Mouse (Mus musculus): ENCODE data around the gene Vav2. TPM values are rescaled to one million over a fixed set of nuclear protein-coding genes. Genes with fewer than 3 reads are reported as not detected.

Vav2 gene
- total RNA-seq, 1 experiment, result 17.4 TPM

DNA sequence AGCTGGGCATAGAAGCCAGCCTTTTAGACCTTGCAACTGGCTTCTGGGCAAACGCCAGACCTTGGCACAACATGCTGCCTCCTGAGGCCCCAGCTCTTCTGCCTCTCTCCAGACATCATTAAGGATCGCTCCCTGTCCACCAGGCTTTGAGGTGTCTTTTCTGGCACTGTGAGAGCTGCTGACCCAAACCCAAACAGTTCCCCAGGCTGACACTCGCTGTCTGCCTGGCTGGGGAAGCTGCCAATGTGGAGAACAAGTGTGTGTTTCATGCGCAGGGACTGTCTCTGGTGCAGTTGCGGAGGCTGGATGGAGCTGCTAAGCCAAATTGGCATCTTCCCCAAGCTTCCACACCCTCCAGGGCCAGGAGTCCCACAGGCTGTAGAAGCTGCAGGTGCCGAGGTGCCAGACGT is 203.8 kb downstream of the Vav2 start:
- H3K27ac ChIP-seq (ENCODE audit: insufficient read depth, low read depth, low read length, poor library complexity, severe bottlenecking), result no peak overlapping the region
- H3K4me1 ChIP-seq (ENCODE audit: control insufficient read depth in 2 of 2, insufficient read depth in 2 of 2, low read length in 2 of 2, poor library complexity in 1 of 2), result no peaks in the 10 kb centered on the region
- in situ Hi-C loops (cut with MboI; ENCODE audit: low sequenced_read_pairs in 2 of 2, unreplicated experiment in 2 of 2), result no loop called here
- no peak for DNase-seq (ENCODE audit: low read depth, low spot score)
- no peaks in the 10 kb centered on the region for H3K9me3 ChIP-seq (ENCODE audit: control insufficient read depth, insufficient read depth, low read depth, low read length)
- no peaks in the 10 kb centered on the region for H3K36me3 ChIP-seq (ENCODE audit: control insufficient read depth, insufficient read depth, low read length, poor library complexity, severe bottlenecking)
- no peak overlapping the region for H3K9ac ChIP-seq (ENCODE audit: insufficient read depth, low read depth, low read length, poor library complexity, severe bottlenecking)
- TF ChIP-seq CHD2 (IDR thresholded peaks at IDR 0.05; ENCODE audit: low read depth, low read length) (no peak), HCFC1 (IDR thresholded peaks at IDR 0.05; ENCODE audit: borderline replicate concordance, insufficient read depth, low read length) (no peak), ZNF384 (IDR thresholded peaks at IDR 0.05; ENCODE audit: low read depth, low read length) (no peak), ZC3H11A (IDR thresholded peaks at IDR 0.05; ENCODE audit: borderline replicate concordance, low read depth, low read length) (no peak), MAFK (IDR thresholded peaks at IDR 0.05; ENCODE audit: insufficient read depth, low read depth, low read length) (no peak)
- H3K4me3 ChIP-seq (ENCODE audit: insufficient read depth in 1 of 2, low read depth in 1 of 2, low read length in 2 of 2, poor library complexity in 1 of 2, severe bottlenecking in 1 of 2), result no peak overlapping the region

DNA sequence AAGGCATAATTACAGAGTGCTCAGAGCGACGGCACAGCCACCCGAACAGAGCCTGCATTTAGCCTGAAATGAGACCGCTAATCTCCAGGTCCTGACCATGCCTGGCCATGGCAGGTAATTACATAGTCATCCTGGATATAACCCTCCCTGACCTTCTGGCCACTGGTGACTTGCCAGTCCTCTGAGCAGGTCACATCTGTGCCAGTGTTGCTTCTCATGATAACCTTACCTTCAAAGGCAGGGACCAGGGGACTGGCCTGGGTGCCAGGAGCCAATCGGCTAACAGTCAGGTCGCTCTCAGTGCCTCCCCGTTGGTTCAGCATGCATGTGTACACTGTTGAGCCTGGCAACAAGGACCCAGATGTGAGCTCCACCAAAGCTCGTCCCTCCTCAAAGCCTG is 208.3 kb downstream of the Vav2 start:
- Histone ChIP-seq H3K27ac (ENCODE audit: insufficient read depth, low read depth, low read length, poor library complexity, severe bottlenecking) (no peak overlapping the region), H3K9me3 (ENCODE audit: control insufficient read depth, insufficient read depth, low read depth, low read length) (no peaks in the 10 kb centered on the region), H3K4me3 (ENCODE audit: insufficient read depth in 1 of 2, low read depth in 1 of 2, low read length in 2 of 2, poor library complexity in 1 of 2, severe bottlenecking in 1 of 2) (no peak overlapping the region), H3K9ac (ENCODE audit: insufficient read depth, low read depth, low read length, poor library complexity, severe bottlenecking) (no peak overlapping the region), H3K36me3 (ENCODE audit: control insufficient read depth, insufficient read depth, low read length, poor library complexity, severe bottlenecking) (no peaks in the 10 kb centered on the region), H3K4me1 (ENCODE audit: control insufficient read depth in 2 of 2, insufficient read depth in 2 of 2, low read length in 2 of 2, poor library complexity in 1 of 2) (no peaks in the 10 kb centered on the region)
- DNase-seq (ENCODE audit: low read depth, low spot score), result no peak
- TF ChIP-seq ZC3H11A (IDR thresholded peaks at IDR 0.05; ENCODE audit: borderline replicate concordance, low read depth, low read length) (no peak), ZNF384 (IDR thresholded peaks at IDR 0.05; ENCODE audit: low read depth, low read length) (no peak), CHD2 (IDR thresholded peaks at IDR 0.05; ENCODE audit: low read depth, low read length) (no peak), MAFK (IDR thresholded peaks at IDR 0.05; ENCODE audit: insufficient read depth, low read depth, low read length) (no peak), HCFC1 (IDR thresholded peaks at IDR 0.05; ENCODE audit: borderline replicate concordance, insufficient read depth, low read length) (no peak)
- in situ Hi-C loops (cut with MboI; ENCODE audit: low sequenced_read_pairs in 2 of 2, unreplicated experiment in 2 of 2), result no loop called here

DNA sequence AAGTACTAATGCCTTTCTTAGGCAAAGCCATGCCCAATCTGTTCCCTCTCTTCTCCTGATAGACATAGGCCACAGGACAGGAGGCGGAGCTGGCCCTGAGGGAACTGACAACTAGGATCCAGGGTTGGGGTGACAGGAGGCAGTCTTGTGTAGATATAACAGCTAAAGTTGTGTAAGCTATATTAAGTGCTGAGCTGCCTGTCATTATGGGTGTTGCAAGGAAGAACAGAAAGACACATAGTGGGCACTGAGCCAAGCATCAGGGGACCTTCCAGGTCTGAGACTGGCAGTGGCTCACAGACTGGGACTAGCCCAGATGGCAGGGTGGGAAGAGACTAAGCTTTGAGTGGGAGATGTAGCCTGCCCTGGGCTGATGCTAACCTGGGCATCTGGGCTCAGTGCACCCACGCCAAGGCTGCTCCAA is 208.7 kb downstream of the Vav2 start:
- in situ Hi-C loops (cut with MboI; ENCODE audit: low sequenced_read_pairs in 2 of 2, unreplicated experiment in 2 of 2), result no loop called here

DNA sequence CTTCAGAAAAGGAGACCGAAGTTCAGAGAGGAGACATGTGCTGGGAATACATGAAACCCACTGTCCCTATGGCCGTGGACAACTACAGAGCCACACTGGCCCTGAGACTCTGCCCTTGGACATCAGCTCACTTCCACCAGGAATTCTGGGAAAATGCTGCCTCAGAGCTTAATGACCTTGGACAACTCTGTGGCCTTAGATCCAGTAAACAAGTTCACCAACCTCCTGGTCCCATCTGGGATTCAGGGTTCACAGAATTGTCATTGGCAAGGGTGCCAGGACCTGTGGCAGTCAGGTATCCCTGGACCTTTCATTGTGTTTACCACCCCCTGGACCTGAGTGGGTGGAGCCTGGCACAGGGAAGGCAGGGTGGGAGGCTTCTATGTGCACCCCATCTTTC is 211.3 kb downstream of the Vav2 start:
- Histone ChIP-seq H3K4me1 (ENCODE audit: control insufficient read depth in 2 of 2, insufficient read depth in 2 of 2, low read length in 2 of 2, poor library complexity in 1 of 2) (no peaks in the 10 kb centered on the region), H3K36me3 (ENCODE audit: control insufficient read depth, insufficient read depth, low read length, poor library complexity, severe bottlenecking) (no peaks in the 10 kb centered on the region), H3K9me3 (ENCODE audit: control insufficient read depth, insufficient read depth, low read depth, low read length) (no peaks in the 10 kb centered on the region), H3K4me3 (ENCODE audit: insufficient read depth in 1 of 2, low read depth in 1 of 2, low read length in 2 of 2, poor library complexity in 1 of 2, severe bottlenecking in 1 of 2) (no peak overlapping the region), H3K9ac (ENCODE audit: insufficient read depth, low read depth, low read length, poor library complexity, severe bottlenecking) (no peak overlapping the region), H3K27ac (ENCODE audit: insufficient read depth, low read depth, low read length, poor library complexity, severe bottlenecking) (no peak overlapping the region)
- TF ChIP-seq ZNF384 (IDR thresholded peaks at IDR 0.05; ENCODE audit: low read depth, low read length) (no peak), CHD2 (IDR thresholded peaks at IDR 0.05; ENCODE audit: low read depth, low read length) (no peak), MAFK (IDR thresholded peaks at IDR 0.05; ENCODE audit: insufficient read depth, low read depth, low read length) (no peak), HCFC1 (IDR thresholded peaks at IDR 0.05; ENCODE audit: borderline replicate concordance, insufficient read depth, low read length) (no peak), ZC3H11A (IDR thresholded peaks at IDR 0.05; ENCODE audit: borderline replicate concordance, low read depth, low read length) (no peak)
- no peak for DNase-seq (ENCODE audit: low read depth, low spot score)
- in situ Hi-C loops (cut with MboI; ENCODE audit: low sequenced_read_pairs in 2 of 2, unreplicated experiment in 2 of 2), result no loop called here

More for the DNA sequence above, 208.7 kb downstream of the Vav2 start:
- no peak for TF ChIP-seq ZC3H11A (IDR thresholded peaks at IDR 0.05; ENCODE audit: borderline replicate concordance, low read depth, low read length)
- TF ChIP-seq HCFC1 (IDR thresholded peaks at IDR 0.05; ENCODE audit: borderline replicate concordance, insufficient read depth, low read length), result no peak
- no peak for TF ChIP-seq MAFK (IDR thresholded peaks at IDR 0.05; ENCODE audit: insufficient read depth, low read depth, low read length)
- no peak for TF ChIP-seq ZNF384 (IDR thresholded peaks at IDR 0.05; ENCODE audit: low read depth, low read length)
- TF ChIP-seq CHD2 (IDR thresholded peaks at IDR 0.05; ENCODE audit: low read depth, low read length), result no peak
- Histone ChIP-seq H3K4me1 (ENCODE audit: control insufficient read depth in 2 of 2, insufficient read depth in 2 of 2, low read length in 2 of 2, poor library complexity in 1 of 2) (no peaks in the 10 kb centered on the region), H3K4me3 (ENCODE audit: insufficient read depth in 1 of 2, low read depth in 1 of 2, low read length in 2 of 2, poor library complexity in 1 of 2, severe bottlenecking in 1 of 2) (no peak overlapping the region), H3K9me3 (ENCODE audit: control insufficient read depth, insufficient read depth, low read depth, low read length) (no peaks in the 10 kb centered on the region), H3K27ac (ENCODE audit: insufficient read depth, low read depth, low read length, poor library complexity, severe bottlenecking) (no peak overlapping the region), H3K9ac (ENCODE audit: insufficient read depth, low read depth, low read length, poor library complexity, severe bottlenecking) (no peak overlapping the region), H3K36me3 (ENCODE audit: control insufficient read depth, insufficient read depth, low read length, poor library complexity, severe bottlenecking) (no peaks in the 10 kb centered on the region)
- no peak for DNase-seq (ENCODE audit: low read depth, low spot score)

Other genes with a start within 250 kb of the Vav2 start
- 0.69 and 0.89 TPM in 2 replicates for gene Sardh, start 178.7 kb downstream of the Vav2 start, total RNA-seq (2012; rRNA removed)
- 1.6 TPM in 2 replicates for gene Brd3os, start 15.3 kb upstream of the Vav2 start, total RNA-seq (2012; rRNA removed)
- gene Brd3, start 80.6 kb upstream of the Vav2 start, total RNA-seq (2012; rRNA removed), result 28.4 and 29.3 TPM in 2 replicates
- 103 and 106 TPM in 2 replicates for gene Wdr5, start 88.1 kb upstream of the Vav2 start, total RNA-seq (2012; rRNA removed)
- gene Rxra, start 249.4 kb upstream of the Vav2 start, total RNA-seq (2012; rRNA removed), result 20.9 and 21.0 TPM in 2 replicates

All from ES-E14 (cell line).